Mouse (Mus musculus): Measurements from ENCODE around the gene Spata1.
A peak's percentile ranks its signal among the peaks of the same experiment; 100 is the strongest.

Spata1 gene

DNA sequence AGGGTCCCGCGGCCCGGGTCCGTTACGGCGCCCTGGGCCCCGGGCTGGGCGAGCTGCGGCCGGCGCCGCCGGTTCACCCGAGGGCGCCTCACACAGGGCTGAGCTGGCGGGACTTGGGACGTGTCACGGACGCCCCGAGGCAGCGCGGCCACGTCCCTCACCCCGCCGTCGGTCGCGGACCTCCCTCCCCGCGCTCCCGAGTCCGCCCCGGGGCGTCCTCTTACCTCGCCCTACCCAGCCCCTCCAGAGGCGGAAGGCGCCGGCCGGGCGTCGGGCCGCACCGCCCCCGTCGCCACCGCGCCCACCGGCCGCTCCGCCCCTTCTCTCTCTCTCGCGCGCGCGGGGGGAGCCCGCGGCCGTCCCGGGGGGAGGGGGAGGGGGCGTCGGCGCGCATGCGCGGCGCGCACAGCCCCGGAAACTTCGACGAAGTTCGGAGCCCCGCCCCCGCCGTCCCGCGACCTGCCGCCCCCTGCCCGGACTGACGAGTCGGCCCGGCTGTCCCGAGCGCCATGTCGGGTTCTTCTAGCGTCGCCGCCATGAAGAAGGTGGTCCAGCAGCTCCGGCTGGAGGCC is at the start of gene Spata1, which contains the start of gene Gng5:
Spata1 (minus strand) TSS at position 323 of the 572 bp plus-strand sequence.
Gng5 (plus strand) TSS at position 377 of the 572 bp plus-strand sequence.
- DNase-seq (ENCODE audit: low spot score in 2 of 2) = peak; percentile 89

DNA sequence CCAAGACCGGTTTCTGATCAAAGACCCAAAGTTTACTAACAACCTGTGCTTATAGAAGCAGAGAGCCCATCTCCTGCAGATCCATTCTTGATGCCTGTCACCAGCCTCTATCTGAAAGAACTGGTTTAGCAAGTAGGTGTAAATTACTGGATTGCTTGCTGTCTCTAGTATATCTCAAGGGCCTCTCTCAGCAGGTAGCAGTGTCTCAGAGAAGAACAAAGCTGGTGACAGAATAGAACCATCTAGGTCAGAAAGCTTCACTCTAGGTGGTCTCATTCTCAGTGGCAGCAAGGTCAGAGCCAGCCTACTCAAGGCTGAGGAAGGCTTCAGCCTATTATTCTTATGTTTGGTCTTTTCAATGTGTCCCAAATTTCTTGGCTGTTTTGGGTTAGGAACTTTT is 44.1 kb upstream of the Spata1 start:
- DNase-seq (ENCODE audit: low spot score in 2 of 2) = no peak

DNA sequence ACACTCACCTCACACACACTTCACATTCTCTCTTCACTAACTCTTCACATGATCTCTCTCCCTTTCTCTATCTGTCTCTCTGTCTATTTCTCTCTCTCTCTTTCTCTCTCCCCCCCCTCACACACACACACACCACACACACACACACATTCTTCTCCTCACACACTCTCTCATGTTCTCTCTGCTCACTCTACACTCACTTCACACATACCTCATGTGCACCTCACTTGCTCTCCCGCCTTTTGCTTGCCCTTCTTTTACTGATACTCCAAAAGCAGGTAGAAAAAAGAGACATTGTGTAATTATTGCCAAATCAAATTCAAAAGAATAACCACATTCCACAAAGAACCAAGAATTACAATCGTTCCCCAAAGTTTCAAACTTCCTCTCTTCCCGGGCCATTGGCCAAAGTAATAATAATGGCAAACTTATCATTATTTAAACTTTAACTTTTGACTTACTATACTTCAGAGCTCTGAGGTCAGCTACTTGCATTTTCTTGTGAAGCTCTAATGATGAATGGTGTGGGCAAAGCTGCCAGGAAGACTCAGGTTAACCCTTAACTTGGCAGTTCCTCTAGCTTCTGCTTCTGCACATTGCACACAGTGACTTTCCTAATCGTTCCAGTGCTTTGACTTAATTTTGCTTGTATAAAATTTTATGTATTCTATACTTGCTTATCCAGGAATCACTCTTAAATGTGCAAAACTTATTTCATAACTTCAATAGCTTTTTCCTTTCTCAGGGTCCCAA is 41.1 kb upstream of the Spata1 start:
- DNase-seq (ENCODE audit: low spot score in 2 of 2) = no peak

DNA sequence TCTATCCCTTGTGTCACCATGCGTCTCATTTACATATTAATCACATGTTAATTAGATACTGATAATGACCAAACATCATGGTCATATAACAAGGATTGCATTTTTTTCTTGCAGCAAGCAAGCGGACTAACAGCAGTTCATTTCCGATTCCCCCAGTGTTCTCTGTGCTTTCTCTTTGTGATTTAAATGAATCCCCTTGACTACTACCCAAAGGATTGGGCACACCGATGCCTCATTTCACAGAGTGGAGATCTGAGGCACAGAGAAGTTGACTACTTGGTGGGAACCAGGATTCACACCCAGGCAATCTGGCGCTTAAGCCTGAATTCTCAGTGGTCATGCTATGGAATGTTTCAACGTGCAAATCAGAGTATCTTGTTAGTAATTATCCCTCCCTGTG is 35.4 kb upstream of the Spata1 start:
- no peak for DNase-seq (ENCODE audit: low spot score in 2 of 2)

DNA sequence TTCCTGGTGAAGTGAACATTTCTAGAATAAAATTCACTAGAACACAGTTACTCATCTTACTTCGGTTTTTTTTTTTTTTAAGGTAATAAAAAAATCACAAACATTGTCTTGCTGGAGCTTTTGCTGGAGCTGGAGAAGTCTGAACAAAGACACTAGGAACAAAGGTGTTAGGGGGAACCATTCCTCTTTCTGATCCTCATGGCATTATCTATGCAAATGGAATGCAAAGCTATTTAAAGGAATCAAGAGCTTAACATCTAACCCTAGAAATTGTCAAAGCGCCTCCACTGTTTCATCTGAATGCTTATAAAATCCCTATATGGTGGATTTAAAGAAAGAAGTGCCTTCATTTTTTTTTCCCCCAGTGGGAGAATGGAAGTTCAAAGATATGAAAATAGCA is 28.8 kb upstream of the Spata1 start:
- no peak for DNase-seq (ENCODE audit: low spot score in 2 of 2)

DNA sequence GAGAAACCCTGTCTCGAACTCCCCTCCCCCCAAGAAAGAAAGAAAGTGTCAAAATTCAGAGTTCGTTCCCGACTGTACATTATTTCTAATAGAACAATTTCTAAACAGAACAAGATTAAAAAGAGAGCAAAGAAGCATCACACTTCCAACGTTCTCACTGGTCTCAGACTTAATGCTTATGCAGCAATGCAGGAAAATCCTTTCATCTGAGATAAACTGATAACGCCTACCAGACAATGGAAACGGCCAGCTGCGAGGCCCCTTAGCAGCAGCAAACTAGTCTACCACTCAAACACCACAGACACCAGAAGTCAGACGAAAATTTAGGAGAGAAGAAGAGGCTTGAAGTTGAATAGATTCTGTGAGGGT is 22.1 kb upstream of the Spata1 start:
- no peak for DNase-seq (ENCODE audit: low spot score in 2 of 2)

DNA sequence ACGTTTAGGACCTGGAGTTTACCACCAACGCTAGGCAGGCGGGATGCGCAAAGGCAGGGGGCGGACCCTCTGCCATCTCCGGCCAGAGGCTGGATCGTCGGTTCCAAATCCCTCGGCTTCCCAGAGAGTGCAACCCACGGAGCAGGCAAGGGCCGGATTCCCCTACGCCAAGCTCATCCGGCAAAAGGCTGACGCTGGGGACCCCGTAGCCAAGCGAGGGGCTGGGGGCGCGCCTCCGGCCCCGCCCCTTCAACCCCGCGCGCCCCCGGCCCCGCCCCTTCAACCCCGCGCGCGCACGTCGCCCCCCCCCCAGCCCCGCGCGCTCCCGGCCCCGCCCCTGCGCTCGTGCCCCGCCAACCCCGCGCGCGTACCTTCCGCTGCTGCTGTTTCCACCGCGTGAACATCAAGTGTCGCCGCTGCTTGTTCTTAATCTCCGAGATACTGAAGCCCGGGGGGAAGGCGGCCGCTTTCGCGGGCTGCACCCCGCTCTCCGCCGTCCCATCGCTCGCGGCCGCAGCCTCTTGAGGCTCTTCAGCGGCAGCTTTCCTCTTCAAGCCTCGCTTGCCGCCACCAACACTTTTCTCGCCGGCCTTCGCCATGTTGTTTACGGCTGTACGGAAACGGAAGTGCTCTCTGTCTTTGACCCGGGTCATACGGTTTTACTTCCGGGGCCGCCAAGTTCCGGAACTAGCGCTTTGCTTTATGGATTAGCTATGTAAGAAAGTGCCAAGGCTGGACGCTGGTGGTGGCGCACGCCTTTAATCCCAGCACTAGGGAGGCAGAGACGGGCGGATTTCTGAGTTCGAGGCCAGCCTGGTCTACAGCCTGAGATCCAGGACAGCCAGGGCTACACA is 21.5 kb upstream of the Spata1 start, which contains the start of gene Rpf1:
Rpf1 (minus strand) TSS at position 632 of the 854 bp plus-strand sequence.
- peak; percentile 88 to 91 for DNase-seq (ENCODE audit: low spot score in 2 of 2)

DNA sequence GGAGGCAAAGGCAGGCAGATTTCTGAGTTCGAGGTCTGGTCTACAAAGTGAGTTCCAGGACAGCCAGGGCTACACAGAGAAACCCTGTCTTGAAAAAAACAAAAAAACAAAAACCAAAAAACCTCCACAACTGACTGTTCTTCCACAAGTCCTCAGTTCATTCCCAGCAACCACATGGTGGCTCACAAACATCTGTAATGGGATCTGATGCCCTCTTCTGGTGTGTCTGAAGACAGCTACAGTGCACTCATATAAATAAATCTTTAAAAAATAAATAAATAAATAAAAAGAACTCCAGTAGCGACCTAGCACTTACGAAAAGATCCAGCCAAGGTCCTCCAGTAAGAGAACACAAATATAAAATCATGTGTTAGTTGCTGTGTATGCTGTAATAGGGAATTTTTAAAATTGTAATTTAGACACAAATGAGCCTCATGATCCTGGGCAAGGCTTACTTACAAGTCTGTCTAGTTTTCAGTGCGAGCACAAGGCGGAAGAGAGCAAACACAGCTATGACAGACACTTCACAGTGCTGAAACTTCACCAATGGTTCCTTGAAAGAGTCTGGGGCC is 20.8 kb upstream of the Spata1 start:
- no peak for DNase-seq (ENCODE audit: low spot score in 2 of 2)

DNA sequence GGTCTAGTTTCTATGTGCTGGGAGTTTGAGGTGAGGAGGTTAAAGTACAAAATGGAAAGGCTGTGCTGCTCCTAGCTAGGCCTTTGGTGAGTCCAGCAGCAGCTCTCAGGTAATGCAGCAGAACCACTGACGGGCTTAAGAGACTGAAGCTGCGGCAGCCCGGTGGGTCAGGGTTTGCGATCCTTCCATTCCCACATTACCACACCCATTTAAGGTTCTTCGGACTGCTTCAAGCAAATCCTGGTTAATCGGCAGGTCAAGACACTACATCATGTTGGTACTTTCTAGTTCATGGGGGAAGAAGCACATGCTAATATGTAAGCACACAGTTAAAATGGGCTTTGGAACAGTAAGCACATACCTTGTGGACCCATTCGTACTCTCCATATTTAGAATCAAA is 7.2 kb upstream of the Spata1 start:
- no peak for DNase-seq (ENCODE audit: low spot score in 2 of 2)

DNA sequence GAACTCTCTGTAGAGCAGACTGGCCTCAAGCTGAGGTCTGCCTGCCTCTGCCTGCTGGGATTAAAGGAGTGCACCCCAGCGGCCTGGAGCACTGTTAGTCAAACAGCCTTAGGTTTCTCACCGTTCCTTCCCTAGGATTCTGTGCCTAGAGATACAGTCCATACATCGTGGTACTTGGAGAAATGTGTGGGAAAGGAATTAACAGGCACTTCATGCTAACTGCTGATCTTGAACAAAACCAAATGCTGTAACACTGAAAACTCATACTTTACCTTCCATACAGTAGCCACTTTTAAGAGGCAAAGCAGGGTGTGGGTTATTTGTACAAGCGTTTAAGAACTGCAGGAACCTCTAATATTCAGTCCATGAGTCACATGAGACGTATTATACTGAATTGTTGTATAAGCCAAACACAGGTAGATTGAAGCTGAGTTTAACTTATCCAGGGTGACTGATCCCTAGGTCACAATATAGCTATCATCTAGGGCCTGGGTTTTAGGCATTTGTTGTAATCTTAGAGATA is 2.1 kb upstream of the Spata1 start:
- DNase-seq (ENCODE audit: low spot score in 2 of 2) = no peak

DNA sequence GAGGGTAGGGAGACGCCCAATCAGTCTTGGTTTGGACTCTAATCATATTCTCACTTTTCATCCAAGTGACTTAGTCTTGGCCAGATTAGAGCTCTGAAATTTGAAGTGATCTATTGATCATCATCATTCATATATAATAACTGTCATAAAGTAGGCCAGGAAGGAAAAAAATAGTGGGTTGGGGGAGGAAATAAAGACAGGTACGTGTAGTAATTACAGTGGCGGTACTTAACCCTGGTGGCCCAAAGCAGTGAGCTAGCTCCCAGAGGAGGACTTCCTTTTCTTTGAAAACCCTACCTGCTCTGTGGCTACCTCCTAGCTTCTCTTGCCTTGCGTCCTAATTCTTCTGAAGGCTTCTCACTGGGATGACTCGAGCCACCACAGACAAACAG is 1.3 kb upstream of the Spata1 start:
- no peak for DNase-seq (ENCODE audit: low spot score in 2 of 2)

DNA sequence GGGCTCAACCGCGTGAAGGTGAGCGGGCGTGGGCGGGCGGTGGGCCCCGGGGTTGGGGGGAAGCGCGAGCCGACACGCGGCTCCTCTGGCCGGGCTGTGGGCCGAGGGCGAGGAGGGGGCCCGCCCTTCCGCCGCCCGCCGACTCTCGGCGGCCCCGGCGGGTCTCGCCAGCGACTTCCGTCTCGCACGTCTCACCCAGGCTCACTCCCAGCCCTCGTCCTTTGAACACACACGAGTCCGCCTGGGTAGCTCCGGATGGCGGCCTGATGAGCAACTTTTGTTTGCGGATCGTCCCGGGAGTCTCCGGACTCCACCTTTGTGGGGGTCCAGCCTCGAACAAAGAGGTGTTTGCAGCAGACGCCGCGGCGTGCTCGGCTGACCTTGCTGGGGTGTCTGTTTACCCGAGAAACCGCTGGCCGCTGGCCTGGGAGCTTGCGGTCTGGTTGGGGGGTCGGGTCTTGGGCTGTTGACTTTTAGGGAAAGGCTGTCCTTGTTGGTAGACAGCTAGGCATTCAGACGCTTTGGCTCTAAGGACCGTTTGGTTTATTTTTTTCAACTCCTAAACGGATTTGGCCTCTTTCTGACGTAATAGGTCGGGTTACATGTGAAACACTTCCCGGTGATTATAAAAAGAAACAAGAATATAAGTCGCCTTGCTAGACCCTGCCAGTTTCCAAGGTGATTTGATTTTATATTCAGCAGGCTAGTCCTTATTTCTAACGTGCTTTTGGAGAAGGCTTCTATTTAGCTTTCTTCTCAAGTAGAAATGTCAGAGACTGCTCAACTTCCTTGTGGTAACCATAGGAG is 653 bp upstream of the Spata1 start:
- DNase-seq (ENCODE audit: low spot score in 2 of 2) = peak; percentile 64

DNA sequence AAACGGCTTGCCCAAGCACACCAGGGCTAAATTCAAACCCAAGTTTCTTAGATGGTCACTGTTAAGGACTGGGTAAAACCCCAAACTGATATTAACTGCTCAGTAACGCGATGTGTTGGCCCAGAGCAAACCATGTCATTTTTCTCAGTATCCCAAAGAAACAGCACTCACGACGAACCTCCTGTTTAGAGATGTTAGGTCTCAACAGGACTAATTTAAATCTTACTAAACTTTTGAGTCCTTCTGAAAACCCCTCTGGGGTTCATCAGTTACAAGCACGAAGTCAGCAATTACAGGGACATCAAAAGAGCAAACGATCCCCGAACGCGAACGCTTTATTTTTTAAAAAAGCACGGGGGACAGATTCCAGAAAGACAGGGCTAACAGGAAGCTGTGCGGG is 564 bp downstream of the Spata1 start:
- no peak for DNase-seq (ENCODE audit: low spot score in 2 of 2)

DNA sequence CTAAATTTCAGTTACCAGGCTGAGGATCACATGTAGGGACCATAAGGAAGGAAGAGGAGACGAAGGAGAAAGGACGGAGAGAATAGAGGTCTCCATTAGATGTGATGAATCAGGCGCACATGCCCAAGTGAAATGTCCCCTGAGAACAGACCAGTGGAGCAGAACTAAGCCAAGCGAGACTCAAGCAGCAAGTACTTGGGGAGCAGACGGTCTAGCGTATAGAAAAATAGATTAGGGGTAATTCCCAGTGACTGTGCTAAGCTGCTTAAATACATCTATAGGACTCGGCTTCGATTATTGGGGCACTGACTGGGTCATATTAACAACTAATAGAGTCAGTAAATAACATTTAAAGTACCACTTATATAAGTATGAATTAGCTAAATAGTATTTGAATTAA is 4.6 kb downstream of the Spata1 start:
- DNase-seq (ENCODE audit: low spot score in 2 of 2) = no peak

DNA sequence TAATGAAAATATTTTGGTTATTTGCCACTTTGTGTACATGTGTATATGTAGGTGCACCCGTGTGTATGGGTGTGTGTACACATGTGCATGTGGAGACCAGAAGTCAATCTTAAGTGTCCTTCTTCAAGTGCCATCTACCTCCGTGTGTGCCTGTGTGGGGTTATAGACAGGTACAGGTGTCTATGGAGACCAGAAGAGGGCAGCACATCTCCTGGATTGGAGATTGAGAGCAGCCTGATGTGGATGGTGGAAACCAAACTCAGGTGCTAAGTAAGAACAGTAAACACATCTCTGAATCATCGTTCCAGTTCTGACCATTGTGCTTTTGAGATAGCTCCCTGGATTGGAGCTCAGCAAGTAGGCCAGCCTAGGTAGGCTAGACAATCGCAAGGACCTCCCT is 13.1 kb downstream of the Spata1 start:
- no peak for DNase-seq (ENCODE audit: low spot score in 2 of 2)

DNA sequence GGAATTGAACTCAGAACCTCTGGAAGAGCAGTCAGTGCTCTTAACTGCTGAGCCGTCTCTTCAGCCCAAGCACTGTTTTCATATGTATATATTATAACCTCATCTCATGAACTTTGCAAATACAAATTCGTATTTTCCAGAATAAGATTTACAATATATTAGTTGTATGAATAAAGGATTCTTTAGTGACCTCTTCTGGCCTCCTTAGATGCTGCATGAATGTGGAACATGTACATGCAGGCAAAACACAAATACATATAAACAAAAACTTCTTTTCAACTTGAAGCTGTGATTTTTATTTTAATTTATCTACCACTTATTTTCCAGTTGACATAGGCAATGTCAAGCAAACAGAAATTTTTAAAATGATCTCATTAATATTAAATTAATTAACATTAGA is 17.5 kb downstream of the Spata1 start:
- DNase-seq (ENCODE audit: low spot score in 2 of 2) = no peak

DNA sequence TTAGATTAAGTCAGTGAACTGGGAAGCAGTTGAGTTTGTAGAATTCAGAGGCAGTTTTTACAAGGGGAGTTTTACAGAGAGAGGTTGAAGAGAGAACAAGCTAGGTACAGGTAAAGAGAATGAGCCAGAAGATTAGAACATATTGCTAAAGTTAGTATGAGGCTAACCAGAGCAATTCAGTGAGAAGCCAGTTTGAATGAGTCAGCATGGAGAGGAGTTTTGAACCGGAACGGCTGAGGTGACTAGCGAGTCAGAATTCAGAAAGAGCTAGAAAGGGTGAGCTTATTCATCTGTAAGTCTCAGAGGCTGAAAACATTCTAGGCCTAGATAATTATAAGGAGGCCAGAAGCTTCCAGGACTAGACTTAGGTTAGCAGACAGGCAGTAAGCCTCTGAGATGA is 25.1 kb downstream of the Spata1 start:
- DNase-seq (ENCODE audit: low spot score in 2 of 2) = no peak

DNA sequence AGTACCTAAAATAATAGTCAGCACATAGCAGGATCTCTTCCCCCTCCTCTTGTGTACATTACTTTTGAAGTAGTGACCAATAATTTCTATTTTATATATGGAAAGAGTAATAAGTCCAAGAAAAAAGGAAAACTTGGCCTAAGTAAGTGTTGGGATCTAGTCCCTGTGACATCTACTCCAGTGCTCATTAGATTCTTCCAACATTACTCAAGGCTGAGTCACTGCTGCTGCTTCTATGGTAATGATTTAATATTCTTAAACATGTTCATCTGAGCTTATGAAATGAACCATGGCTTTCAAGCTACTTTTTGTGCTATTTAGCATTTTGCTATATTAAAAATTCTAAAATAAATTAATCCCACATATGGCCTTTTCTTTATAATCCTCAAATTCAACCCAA is 25.8 kb downstream of the Spata1 start:
- DNase-seq (ENCODE audit: low spot score in 2 of 2) = no peak

DNA sequence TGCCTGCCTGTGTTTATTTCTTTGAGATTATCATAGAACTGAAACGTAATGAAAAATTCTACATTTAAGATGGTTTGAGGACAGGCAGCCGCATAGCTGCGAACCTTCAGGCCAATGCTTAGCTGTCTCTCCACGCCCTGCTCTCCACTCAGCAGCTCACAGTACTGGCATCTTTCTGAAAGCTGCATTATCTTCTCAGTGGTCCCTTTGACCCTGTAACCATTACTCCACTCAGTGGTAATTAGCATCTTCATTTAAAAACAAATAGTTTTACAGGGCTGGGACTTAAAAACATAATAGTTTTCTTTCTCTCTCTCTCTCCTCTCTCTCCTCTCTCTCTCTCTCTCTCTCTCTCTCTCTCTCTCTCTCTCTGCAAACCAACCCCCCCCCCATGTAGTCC is 26.9 kb downstream of the Spata1 start:
- DNase-seq (ENCODE audit: low spot score in 2 of 2) = no peak

DNA sequence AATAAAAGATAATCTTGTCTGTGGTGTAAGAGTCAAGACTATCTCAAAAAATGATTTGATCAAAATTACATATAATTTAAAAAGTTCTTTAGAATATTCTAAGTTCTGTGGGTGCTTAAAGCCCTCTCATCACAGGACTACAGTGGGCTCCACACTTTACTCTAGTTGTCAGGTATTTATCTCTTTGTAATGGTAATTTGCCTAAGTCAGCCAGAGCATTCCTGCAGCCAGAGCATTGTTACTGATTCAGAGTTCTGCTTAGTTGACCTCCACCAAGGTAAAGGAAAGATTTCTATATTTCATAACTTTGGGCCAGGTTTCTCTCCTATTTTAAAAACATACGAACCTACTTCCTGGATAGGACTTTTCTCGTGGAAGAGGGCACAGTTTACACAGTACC is 30.3 kb downstream of the Spata1 start:
- DNase-seq (ENCODE audit: low spot score in 2 of 2) = no peak

DNA sequence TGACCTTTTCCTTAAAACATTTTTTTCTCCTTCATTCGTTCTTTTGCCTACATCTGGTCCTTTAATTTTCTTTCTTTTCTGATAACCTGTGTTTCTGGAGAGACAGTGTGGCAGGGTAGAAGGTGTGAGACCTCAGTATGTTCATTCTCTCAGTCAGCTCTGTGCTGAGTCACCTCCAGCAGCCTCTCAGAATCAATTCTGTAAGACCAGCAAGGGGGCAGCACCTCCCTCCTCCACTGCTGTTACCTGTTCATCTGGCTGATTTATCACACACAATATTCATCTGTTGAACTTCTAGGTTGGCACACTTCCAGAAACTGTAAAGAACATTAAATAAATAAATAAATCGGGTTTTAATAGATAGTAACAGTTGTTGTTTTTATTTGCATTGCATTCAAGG is 36.6 kb downstream of the Spata1 start:
- no peak for DNase-seq (ENCODE audit: low spot score in 2 of 2)
